34 mouse cellular contexts compared by ENCODE assay signal in the genomic region with DNA sequence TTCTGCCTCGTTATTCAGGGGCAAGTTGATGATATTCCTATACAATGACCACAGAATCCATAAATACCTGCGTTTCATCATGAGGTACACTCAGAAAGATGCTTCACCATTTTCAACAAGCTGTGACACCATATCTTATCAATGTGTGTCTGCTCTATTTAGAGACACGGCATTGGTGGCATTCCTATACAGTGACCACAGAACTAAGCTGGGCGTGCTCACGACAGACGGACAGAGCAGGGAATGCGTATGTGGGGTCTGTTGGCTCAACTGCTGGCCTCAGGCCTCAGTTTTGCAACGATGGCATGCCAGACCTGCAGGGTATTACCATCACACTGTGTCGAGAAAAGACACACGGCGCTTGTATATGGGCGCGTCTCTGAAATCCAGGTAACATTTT. TPM values are rescaled to one million over a fixed set of nuclear protein-coding genes. Genes with fewer than 3 reads are reported as not detected.
DNase-seq lines count a peak whose midpoint lies in the region; ATAC-seq and TF ChIP-seq lines count a peak whose summit lies in the region.
"Had no signal": no experiment of that assay in that cellular context is flagged by ENCODE, and none has a peak within 500 bp of the region (broad histone marks: within the 10 kb centered on the region; RNA-seq: fewer than 3 reads in every experiment).

No protein-coding gene starts in this region.

- peaks cover 28% of the 10 kb centered on the region for H3K4me1 ChIP-seq in heart, embryonic 10.5 days
- H3K4me1 ChIP-seq in heart, embryonic 15.5 days (replicated peaks), result peaks cover 27% of the 10 kb centered on the region
- peaks cover 3% of the 10 kb centered on the region; the same call in 1 of the 2 replicates for H3K4me1 ChIP-seq in liver, postnatal 0 days (ENCODE audit: insufficient read depth)
- H3K4me1 ChIP-seq: forebrain, embryonic 15.5 days; hindbrain, embryonic 12.5 days; intestine, embryonic 15.5 days; liver, embryonic 15.5 days; lung, embryonic 15.5 days; midbrain, embryonic 12.5 days; neural tube, embryonic 13.5 days had no signal

- no peaks in the 10 kb centered on the region for H3K27me3 ChIP-seq in heart, embryonic 10.5 days (ENCODE audit: insufficient read depth, poor library complexity, severe bottlenecking)
- no peaks in the 10 kb centered on the region for H3K27me3 ChIP-seq in heart, embryonic 15.5 days
- peaks cover 9% of the 10 kb centered on the region for H3K27me3 ChIP-seq in myocyte (ENCODE audit: control insufficient read depth, insufficient read depth, insufficient read length)
- H3K27me3 ChIP-seq in liver, postnatal 0 days (ENCODE audit: insufficient read depth, low read length), result no peaks in the 10 kb centered on the region
- H3K27me3 ChIP-seq: embryonic facial prominence, embryonic 12.5 days; forebrain, embryonic 15.5 days; hindbrain, embryonic 12.5 days; intestine, embryonic 15.5 days; lung, embryonic 15.5 days; midbrain, embryonic 12.5 days; neural tube, embryonic 13.5 days had no signal

- TF ChIP-seq CTCF in gastrocnemius, adult 2 months (IDR thresholded peaks at IDR 0.05), result no peak
- no peak for TF ChIP-seq CTCF in liver, postnatal 0 days (IDR thresholded peaks at IDR 0.05; ENCODE audit: low read depth)

- WGBS in heart, embryonic 10.5 days, result 52% methylated on average over 13 of the region's 13 CpGs
- WGBS in heart, embryonic 15.5 days, result 41% methylated on average over 13 of the region's 13 CpGs
- 79% methylated on average over 13 of the region's 13 CpGs for WGBS in liver, postnatal 0 days (ENCODE audit: insufficient replicate concordance)

- peak; percentile 59 for DNase-seq in gastrocnemius, adult 2 months
- no peak for DNase-seq in gastrocnemius, postnatal 14 days
- DNase-seq in heart, embryonic 10.5 days (ENCODE audit: low spot score), result peak; percentile 91
- no peak for DNase-seq in yolk sac, embryonic 10.5 days (ENCODE audit: low spot score)
- DNase-seq in kidney, adult 8-10 months, result no peak
- no peak for DNase-seq in liver, postnatal 0 days
- DNase-seq: adrenal gland, postnatal 10 days; cerebellum, adult 9-10 months; cerebellum, postnatal 36 days; kidney, adult 9 months; kidney, postnatal 10 days; layer of hippocampus, postnatal 36 days; liver; lung, postnatal 36 days had no signal

- no peak overlapping the region for H3ac ChIP-seq in myocyte (ENCODE audit: control insufficient read depth, insufficient read length)

- peak overlapping the region; percentile 60 for H3K9ac ChIP-seq in heart, embryonic 15.5 days
- no peak overlapping the region for H3K9ac ChIP-seq in liver, postnatal 0 days (replicated peaks)
- H3K9ac ChIP-seq: embryonic facial prominence, embryonic 12.5 days; forebrain, embryonic 15.5 days; hindbrain, embryonic 12.5 days; intestine, embryonic 15.5 days; liver, embryonic 15.5 days; lung, embryonic 15.5 days; midbrain, embryonic 12.5 days; neural tube, embryonic 13.5 days had no signal

- peaks cover 41% of the 10 kb centered on the region for H3K36me3 ChIP-seq in heart, embryonic 10.5 days
- H3K36me3 ChIP-seq in heart, embryonic 15.5 days, result peaks cover 33% of the 10 kb centered on the region
- peaks cover 11% of the 10 kb centered on the region for H3K36me3 ChIP-seq in myocyte (ENCODE audit: control insufficient read depth, insufficient read depth)
- peaks cover 13% of the 10 kb centered on the region for H3K36me3 ChIP-seq in liver, postnatal 0 days (replicated peaks; ENCODE audit: insufficient read depth, low read length)

- intact Hi-C loops in gastrocnemius, adult 2 months (cut with DNase I), result loop anchor here (1.0 to 10.0 kb wide), 3 partner anchors 44 to 258 kb away; no protein-coding TSS in a partner anchor
- intact Hi-C loops in gastrocnemius, postnatal 14 days (cut with DNase I; ENCODE audit: low total_unique reads), result no loop called here

- TF ChIP-seq POLR2A in myocyte (IDR thresholded peaks at IDR 0.05; ENCODE audit: insufficient read length, low read depth), result no peak

- no peaks in the 10 kb centered on the region for H3K9me3 ChIP-seq in heart, embryonic 10.5 days
- H3K9me3 ChIP-seq in heart, embryonic 15.5 days (replicated peaks), result no peaks in the 10 kb centered on the region
- no peaks in the 10 kb centered on the region for H3K9me3 ChIP-seq in liver, postnatal 0 days (ENCODE audit: low read length)
- H3K9me3 ChIP-seq: embryonic facial prominence, embryonic 12.5 days; forebrain, embryonic 15.5 days; hindbrain, embryonic 12.5 days; intestine, embryonic 15.5 days; liver, embryonic 15.5 days; lung, embryonic 15.5 days; midbrain, embryonic 12.5 days; neural tube, embryonic 13.5 days had no signal

- peak overlapping the region; percentile 58 for H3K4me2 ChIP-seq in heart, embryonic 15.5 days
- H3K4me2 ChIP-seq in myocyte (ENCODE audit: low read depth), result peak overlapping the region; percentile 48
- H3K4me2 ChIP-seq in liver, postnatal 0 days (ENCODE audit: low read depth, low read length), result no peak overlapping the region
- H3K4me2 ChIP-seq: embryonic facial prominence, embryonic 12.5 days; forebrain, embryonic 15.5 days; hindbrain, embryonic 12.5 days; intestine, embryonic 15.5 days; liver, embryonic 15.5 days; lung, embryonic 15.5 days; midbrain, embryonic 12.5 days; neural tube, embryonic 13.5 days had no signal

- H3K4me3 ChIP-seq in gastrocnemius, adult 2 months, result peak overlapping the region; percentile 70
- peak overlapping the region; percentile 56 for H3K4me3 ChIP-seq in heart, embryonic 10.5 days
- peak overlapping the region; percentile 55 for H3K4me3 ChIP-seq in heart, embryonic 15.5 days
- H3K4me3 ChIP-seq in myocyte, result no peak overlapping the region
- H3K4me3 ChIP-seq in liver, postnatal 0 days (ENCODE audit: low read depth, low read length), result no peak overlapping the region
- H3K4me3 ChIP-seq: embryonic facial prominence, embryonic 12.5 days; forebrain, embryonic 15.5 days; hindbrain, embryonic 12.5 days; intestine, embryonic 15.5 days; liver, embryonic 15.5 days; lung, embryonic 15.5 days; megakaryocyte, embryonic 14.5 days; midbrain, embryonic 12.5 days; neural tube, embryonic 13.5 days had no signal

- H3K79me2 ChIP-seq in myocyte (ENCODE audit: control insufficient read depth, insufficient read depth), result no peaks in the 10 kb centered on the region

- peak; percentile 81 for ATAC-seq in heart, embryonic 15.5 days (replicated peaks; ENCODE audit: insufficient number of reproducible peaks, insufficient read depth, low FRiP score, low read depth)
- ATAC-seq in liver, postnatal 0 days, result no peak
- ATAC-seq: forebrain, embryonic 15.5 days; hindbrain, postnatal 0 days; intestine, embryonic 15.5 days; Patski had no signal

- peak overlapping the region; percentile 96 for H3K27ac ChIP-seq in gastrocnemius, adult 2 months
- peak overlapping the region; percentile 92 for H3K27ac ChIP-seq in heart, embryonic 10.5 days
- peak overlapping the region; percentile 95 for H3K27ac ChIP-seq in heart, embryonic 15.5 days
- no peak overlapping the region for H3K27ac ChIP-seq in liver, postnatal 0 days (ENCODE audit: low read depth)
- H3K27ac ChIP-seq: embryonic facial prominence, embryonic 12.5 days; forebrain, embryonic 15.5 days; hindbrain, embryonic 12.5 days; hindbrain, postnatal 0 days; intestine, embryonic 15.5 days; liver, embryonic 15.5 days; lung, embryonic 15.5 days; midbrain, embryonic 12.5 days; neural tube, embryonic 13.5 days had no signal

- TF ChIP-seq EP300 in liver, postnatal 0 days (IDR thresholded peaks at IDR 0.05; ENCODE audit: low read depth), result no peak

TF ChIP-seq in myocyte, 11 proteins besides CTCF, POLR2A, EP300 and RAD21:
- no peak for TF ChIP-seq MYOD1 (IDR thresholded peaks at IDR 0.05; ENCODE audit: control insufficient read depth in 1 of 3, insufficient read length in 2 of 3, low read depth in 2 of 3)
- peak in 1 of 3 experiments; percentile 40 for TF ChIP-seq MYOG (IDR thresholded peaks at IDR 0.05; ENCODE audit: control insufficient read depth in 1 of 3, insufficient read depth in 1 of 3, insufficient read length in 2 of 3, low read depth in 2 of 3)
- no peak for TF ChIP-seq TCF3 (IDR thresholded peaks at IDR 0.05; ENCODE audit: insufficient read length, low read depth)
- TF ChIP-seq CEBPB (IDR thresholded peaks at IDR 0.05; ENCODE audit: insufficient read depth, poor library complexity, severe bottlenecking), result no peak

RNA-seq across cellular contexts. Expression of a gene that starts 1.1 kb away (rescaled TPM):
- total RNA-seq in gastrocnemius, adult 2 months (2021), result 100 to 1,000 TPM in 1 of 2 experiments, 10 to 100 TPM in 1; 44.7 to 101 TPM
- 10 to 100 TPM; 51.9 to 71.6 TPM for total RNA-seq in gastrocnemius, postnatal 14 days (2021)
- polyA plus RNA-seq in heart, embryonic 10.5 days (2016; fragmentation: Nextera tagmentation; extraction: Ambion mirVana), result 49.3 and 117 TPM in 2 replicates
- polyA plus RNA-seq in heart, embryonic 15.5 days (2015; fragmentation: Nextera tagmentation; extraction: Ambion mirVana), result 188 and 216 TPM in 2 replicates
- polyA plus RNA-seq in myocyte (2012; fragmentation: generic; extraction: Trizol), result 17.8 TPM
- 0.45 TPM in 1 of 2 replicates, not detected in the other for polyA plus RNA-seq in liver, postnatal 0 days (2015; fragmentation: Nextera tagmentation; extraction: Ambion mirVana)
- total RNA-seq: granulocyte monocyte progenitor cell, adult 5-6 weeks; hindbrain, postnatal 0 days; MEL had no signal
- polyA plus RNA-seq: forebrain, embryonic 15.5 days; large intestine, adult 2 months; limb, embryonic 11.5 days; small intestine, adult 2 months; stomach, embryonic 14.5 days; testis, adult 2 months had no signal

RNA-seq across cellular contexts. Expression of a gene that starts 35.1 kb away (rescaled TPM):
- total RNA-seq in gastrocnemius, adult 2 months (2021), result 10 to 100 TPM; 76.5 to 87.0 TPM
- 10 to 100 TPM; 45.6 to 46.1 TPM for total RNA-seq in gastrocnemius, postnatal 14 days (2021)
- polyA plus RNA-seq in heart, embryonic 10.5 days (2016; fragmentation: Nextera tagmentation; extraction: Ambion mirVana), result 23.5 and 27.3 TPM in 2 replicates
- 24.5 and 28.3 TPM in 2 replicates for polyA plus RNA-seq in heart, embryonic 15.5 days (2015; fragmentation: Nextera tagmentation; extraction: Ambion mirVana)
- 15.3 TPM for polyA plus RNA-seq in myocyte (2012; fragmentation: generic; extraction: Trizol)
- polyA plus RNA-seq in liver, postnatal 0 days (2015; fragmentation: Nextera tagmentation; extraction: Ambion mirVana), result 5.0 and 5.9 TPM in 2 replicates

RNA-seq across cellular contexts. Expression of a gene that starts 35.2 kb away (rescaled TPM):
- total RNA-seq in gastrocnemius, adult 2 months (2021), result 10 to 100 TPM; 11.3 to 15.8 TPM
- 10 to 100 TPM; 12.7 to 13.3 TPM for total RNA-seq in gastrocnemius, postnatal 14 days (2021)
- 37.5 and 39.6 TPM in 2 replicates for polyA plus RNA-seq in heart, embryonic 10.5 days (2016; fragmentation: Nextera tagmentation; extraction: Ambion mirVana)
- polyA plus RNA-seq in heart, embryonic 15.5 days (2015; fragmentation: Nextera tagmentation; extraction: Ambion mirVana), result 26.1 and 33.6 TPM in 2 replicates
- 28.2 TPM for polyA plus RNA-seq in myocyte (2012; fragmentation: generic; extraction: Trizol)
- polyA plus RNA-seq in liver, postnatal 0 days (2015; fragmentation: Nextera tagmentation; extraction: Ambion mirVana), result 3.3 and 3.7 TPM in 2 replicates

RNA-seq across cellular contexts. Expression of a gene that starts 52.4 kb away (rescaled TPM):
- 10 to 100 TPM in 1 of 2 experiments, 1 to 10 TPM in 1; 9.7 to 20.6 TPM for total RNA-seq in gastrocnemius, adult 2 months (2021)
- 10 to 100 TPM; 10.1 to 12.4 TPM for total RNA-seq in gastrocnemius, postnatal 14 days (2021)
- polyA plus RNA-seq in heart, embryonic 10.5 days (2016; fragmentation: Nextera tagmentation; extraction: Ambion mirVana), result 30.5 and 34.0 TPM in 2 replicates
- 12.5 and 13.6 TPM in 2 replicates for polyA plus RNA-seq in heart, embryonic 15.5 days (2015; fragmentation: Nextera tagmentation; extraction: Ambion mirVana)
- polyA plus RNA-seq in myocyte (2012; fragmentation: generic; extraction: Trizol), result 34.4 TPM
- polyA plus RNA-seq in liver, postnatal 0 days (2015; fragmentation: Nextera tagmentation; extraction: Ambion mirVana), result 10.6 and 12.1 TPM in 2 replicates
- total RNA-seq: granulocyte monocyte progenitor cell, adult 5-6 weeks had no signal

Comparison
In these comparisons a context has a peak if more than half of its experiments do, and no peak if none do; other contexts are left out.
1. DNase-seq: peak in gastrocnemius, adult 2 months (single experiment) and heart, embryonic 10.5 days (single experiment); none in gastrocnemius, postnatal 14 days (single experiment), yolk sac, embryonic 10.5 days (single experiment), kidney, adult 8-10 months (0 of 2) and liver, postnatal 0 days (single experiment).
2. H3K4me3 ChIP-seq: peak in gastrocnemius, adult 2 months (single experiment), heart, embryonic 10.5 days (single experiment) and heart, embryonic 15.5 days (single experiment); none in myocyte (single experiment) and liver, postnatal 0 days (single experiment).
3. RNA of a gene that starts 1.1 kb away (polyA plus RNA-seq): 188 to 216 TPM in heart, embryonic 15.5 days, 49.3 to 117 TPM in heart, embryonic 10.5 days and 17.8 TPM in myocyte (single experiment); 0.45 TPM in liver, postnatal 0 days; every median in the first group is over 10 times any median in the second.